Mouse (Mus musculus): Measurements from ENCODE around the gene Myh6. TPM values are rescaled to one million over a fixed set of nuclear protein-coding genes. Genes with fewer than 3 reads are reported as not detected.
"Not testable (repeated sequence)": the region's sequence is repeated elsewhere in the genome, so short reads cannot be mapped to it uniquely, and the experiment has no call there.

The Myh6 gene
- polyA plus RNA-seq, 1 experiment from 2014 or later, result 0.69 TPM

GRCm38 (mm10) chr14:55003878-55004855, 37.4 kb upstream of the Myh6 start:
- H3K36me3 ChIP-seq, result no peaks in the 10 kb centered on the region
- no peaks in the 10 kb centered on the region for H3K27me3 ChIP-seq
- DNase-seq, result no peak
- H3K4me2 ChIP-seq, result no peak overlapping the region
- H3K9me3 ChIP-seq (replicated peaks), result no peaks in the 10 kb centered on the region
- H3K27ac ChIP-seq, result no peak overlapping the region
- no peak overlapping the region for H3K9ac ChIP-seq
- H3K4me3 ChIP-seq (replicated peaks), result no peak overlapping the region
- H3K4me1 ChIP-seq (replicated peaks), result peaks cover 24% of the 10 kb centered on the region
- no peak for ATAC-seq (ENCODE audit: low read depth)
- WGBS (ENCODE audit: insufficient replicate concordance), result 46% methylated on average over 18 of the region's 18 CpGs

GRCm38 (mm10) chr14:55002687-55003120, 36.0 kb upstream of the Myh6 start:
- no peak for ATAC-seq (ENCODE audit: low read depth)
- Histone ChIP-seq H3K36me3 (no peaks in the 10 kb centered on the region), H3K9me3 (replicated peaks) (no peaks in the 10 kb centered on the region), H3K4me3 (replicated peaks) (no peak overlapping the region), H3K4me2 (no peak overlapping the region), H3K9ac (no peak overlapping the region), H3K27ac (no peak overlapping the region), H3K4me1 (replicated peaks) (peaks cover 24% of the 10 kb centered on the region), H3K27me3 (no peaks in the 10 kb centered on the region; the same call in 1 of the 2 replicates)
- no peak for DNase-seq
- 44% methylated on average over 7 of the region's 7 CpGs for WGBS (ENCODE audit: insufficient replicate concordance)

DNA sequence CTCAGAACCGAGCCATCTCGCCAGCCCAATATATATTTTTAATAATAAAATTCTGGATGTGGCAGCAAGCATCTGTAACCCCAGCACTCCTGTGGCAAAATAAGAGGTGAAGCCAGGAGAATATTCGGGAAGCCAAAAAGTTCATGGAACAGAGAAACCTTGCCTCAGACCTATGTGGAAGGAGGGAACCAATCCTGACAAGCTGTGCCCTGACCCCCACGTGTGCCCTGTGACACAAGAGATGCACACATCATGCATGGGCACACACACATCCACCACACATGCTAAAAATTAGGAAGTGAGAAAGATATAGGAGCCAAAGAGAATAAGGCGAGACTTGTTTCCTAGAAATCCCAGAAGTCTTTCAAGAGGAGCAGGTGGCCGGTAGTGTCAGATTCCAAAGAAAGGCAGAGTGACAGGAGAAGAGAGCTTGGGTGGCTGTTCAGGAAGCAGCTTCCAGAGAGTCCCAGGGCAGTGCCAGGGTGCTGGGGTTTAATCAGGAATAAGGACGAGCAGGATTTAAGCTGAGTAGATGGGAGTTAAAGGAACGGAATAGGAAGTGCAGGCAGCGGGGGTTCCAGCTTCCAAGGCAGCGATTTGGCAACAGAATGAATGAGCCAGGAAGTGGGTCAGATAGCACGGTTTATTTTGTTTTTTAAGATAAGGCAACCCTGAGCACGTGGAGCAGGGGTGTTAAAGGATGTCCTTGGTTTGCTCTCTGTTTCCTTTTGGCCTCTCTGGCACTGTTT, 35.4 kb upstream of the Myh6 start:
- no peak overlapping the region for H3K4me3 ChIP-seq (replicated peaks)
- H3K27me3 ChIP-seq, result peaks cover 5% of the 10 kb centered on the region
- no peak overlapping the region for H3K27ac ChIP-seq
- H3K4me1 ChIP-seq (replicated peaks), result peaks cover 24% of the 10 kb centered on the region
- no peak overlapping the region for H3K9ac ChIP-seq
- H3K36me3 ChIP-seq, result no peaks in the 10 kb centered on the region
- no peak for DNase-seq
- ATAC-seq (ENCODE audit: low read depth), result no peak
- no peak overlapping the region for H3K4me2 ChIP-seq
- H3K9me3 ChIP-seq (replicated peaks), result no peaks in the 10 kb centered on the region
- 28% methylated on average over 12 of the region's 12 CpGs for WGBS (ENCODE audit: insufficient replicate concordance)

GRCm38 (mm10) chr14:55001446-55001845, 34.7 kb upstream of the Myh6 start:
- Histone ChIP-seq H3K9me3 (replicated peaks) (no peaks in the 10 kb centered on the region), H3K27ac (no peak overlapping the region), H3K27me3 (peaks cover 6% of the 10 kb centered on the region), H3K4me2 (no peak overlapping the region), H3K4me1 (replicated peaks) (peaks cover 24% of the 10 kb centered on the region), H3K9ac (no peak overlapping the region), H3K4me3 (replicated peaks) (no peak overlapping the region), H3K36me3 (no peaks in the 10 kb centered on the region)
- 80% methylated on average over 2 of the region's 2 CpGs for WGBS (ENCODE audit: insufficient replicate concordance)
- DNase-seq, result no peak
- no peak for ATAC-seq (ENCODE audit: low read depth)

DNA sequence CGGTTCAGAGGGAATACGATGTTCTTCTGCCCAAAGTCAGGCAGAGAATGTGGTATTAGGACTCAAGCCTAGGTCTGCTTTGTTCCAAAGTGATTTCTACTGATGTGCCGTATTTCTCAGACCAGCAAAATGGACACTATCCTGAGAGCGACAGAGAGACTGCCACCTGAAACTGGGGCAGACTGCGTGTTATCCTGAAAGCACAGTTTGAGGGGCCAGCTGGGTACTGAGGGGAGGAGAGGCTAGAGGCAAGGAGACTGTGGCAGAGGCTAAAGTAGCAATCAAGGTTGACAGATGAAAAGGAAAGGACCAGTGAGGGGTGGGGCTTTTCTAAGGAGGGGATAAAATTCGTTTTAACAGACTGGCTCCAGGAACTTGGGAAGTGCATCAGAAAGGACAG, 34.1 kb upstream of the Myh6 start:
- Histone ChIP-seq H3K27me3 (peaks cover 6% of the 10 kb centered on the region), H3K9me3 (replicated peaks) (no peaks in the 10 kb centered on the region), H3K4me3 (replicated peaks) (no peak overlapping the region), H3K4me1 (replicated peaks) (peaks cover 24% of the 10 kb centered on the region), H3K36me3 (no peaks in the 10 kb centered on the region), H3K4me2 (no peak overlapping the region), H3K9ac (no peak overlapping the region), H3K27ac (no peak overlapping the region)
- DNase-seq (no peak), ATAC-seq (ENCODE audit: low read depth) (no peak)
- 64% methylated on average over 6 of the region's 6 CpGs for WGBS (ENCODE audit: insufficient replicate concordance)

GRCm38 (mm10) chr14:54999868-55000267, 33.1 kb upstream of the Myh6 start:
- peaks cover 24% of the 10 kb centered on the region for H3K4me1 ChIP-seq (replicated peaks)
- ATAC-seq (ENCODE audit: low read depth); H3K9ac ChIP-seq; H3K27me3 ChIP-seq; H3K4me2 ChIP-seq; H3K36me3 ChIP-seq; H3K9me3 ChIP-seq (replicated peaks); H3K4me3 ChIP-seq (replicated peaks); H3K27ac ChIP-seq; DNase-seq: not testable (repeated sequence)
- WGBS (ENCODE audit: insufficient replicate concordance), result 75% methylated on average over 5 of the region's 5 CpGs

- H3K9me3 ChIP-seq (replicated peaks), result no peaks in the 10 kb centered on the region
These were observed 32.0 kb upstream of the Myh6 start for GRCm38 (mm10) chr14:54998680-54999079.

DNA sequence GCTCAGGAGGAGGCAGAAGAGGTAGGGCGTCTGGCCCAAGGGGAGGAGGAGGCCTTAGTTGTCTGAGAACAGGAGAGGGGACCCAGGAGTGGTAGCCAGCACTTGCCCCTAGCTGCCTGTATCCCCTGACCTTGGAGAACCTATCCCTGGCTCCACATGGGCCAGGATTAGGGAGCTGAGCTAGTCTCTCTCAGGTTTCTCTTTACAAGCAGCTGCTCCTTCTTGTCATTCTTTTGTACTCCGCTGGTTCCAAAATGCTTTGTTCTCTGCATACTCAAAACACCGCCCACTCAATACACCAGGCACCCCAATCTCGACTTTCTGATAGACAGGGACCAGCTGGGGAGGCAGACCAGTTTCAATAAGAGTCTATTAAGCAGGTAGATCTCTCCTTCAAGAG, 30.6 kb upstream of the Myh6 start:
- ATAC-seq (ENCODE audit: low read depth), result no peak
- Histone ChIP-seq H3K4me2 (no peak overlapping the region), H3K36me3 (no peaks in the 10 kb centered on the region), H3K4me1 (replicated peaks) (peaks cover 2% of the 10 kb centered on the region; the same call in 1 of the 2 replicates), H3K9ac (no peak overlapping the region), H3K4me3 (replicated peaks) (no peak overlapping the region), H3K27me3 (peaks cover 10% of the 10 kb centered on the region), H3K27ac (no peak overlapping the region), H3K9me3 (replicated peaks) (no peaks in the 10 kb centered on the region)
- WGBS (ENCODE audit: insufficient replicate concordance), result 61% methylated on average over 4 of the region's 4 CpGs
- no peak for DNase-seq

More at GRCm38 (mm10) chr14:54998680-54999079, 32.0 kb upstream of the Myh6 start:
- Histone ChIP-seq H3K4me3 (replicated peaks) (no peak overlapping the region), H3K9ac (no peak overlapping the region), H3K4me1 (replicated peaks) (peaks cover 13% of the 10 kb centered on the region), H3K27me3 (peaks cover 10% of the 10 kb centered on the region), H3K27ac (no peak overlapping the region), H3K4me2 (no peak overlapping the region), H3K36me3 (no peaks in the 10 kb centered on the region)
- no peak for ATAC-seq (ENCODE audit: low read depth)
- DNase-seq, result no peak

- no peak for DNase-seq
- no peak overlapping the region for H3K27ac ChIP-seq
- no peak overlapping the region for H3K4me2 ChIP-seq
- H3K9ac ChIP-seq, result no peak overlapping the region
- WGBS (ENCODE audit: insufficient replicate concordance), result 59% methylated on average over 9 of the region's 9 CpGs
- no peaks in the 10 kb centered on the region for H3K36me3 ChIP-seq
- no peaks in the 10 kb centered on the region for H3K4me1 ChIP-seq (replicated peaks)
- no peak for ATAC-seq (ENCODE audit: low read depth)
- peaks cover 10% of the 10 kb centered on the region for H3K27me3 ChIP-seq
- no peaks in the 10 kb centered on the region for H3K9me3 ChIP-seq (replicated peaks)
- H3K4me3 ChIP-seq (replicated peaks), result no peak overlapping the region
These were observed 30.1 kb upstream of the Myh6 start for GRCm38 (mm10) chr14:54996793-54997192.

- H3K4me1 ChIP-seq (replicated peaks), result no peaks in the 10 kb centered on the region
- 52% methylated on average over 14 of the region's 14 CpGs for WGBS (ENCODE audit: insufficient replicate concordance)
These were observed 28.9 kb upstream of the Myh6 start for GRCm38 (mm10) chr14:54995457-54996138.

GRCm38 (mm10) chr14:54994869-54995186, 28.1 kb upstream of the Myh6 start:
- no peaks in the 10 kb centered on the region for H3K4me1 ChIP-seq (replicated peaks)
- H3K9me3 ChIP-seq (replicated peaks), result no peaks in the 10 kb centered on the region
- peaks cover 10% of the 10 kb centered on the region for H3K27me3 ChIP-seq
- H3K4me2 ChIP-seq, result no peak overlapping the region
- ATAC-seq (ENCODE audit: low read depth) (no peak), DNase-seq (no peak)
- no peak overlapping the region for H3K27ac ChIP-seq
- no peak overlapping the region for H3K9ac ChIP-seq
- no peak overlapping the region for H3K4me3 ChIP-seq (replicated peaks)
- no peaks in the 10 kb centered on the region for H3K36me3 ChIP-seq

More at GRCm38 (mm10) chr14:54995457-54996138, 28.9 kb upstream of the Myh6 start:
- no peak for DNase-seq
- peaks cover 10% of the 10 kb centered on the region for H3K27me3 ChIP-seq
- no peak overlapping the region for H3K4me3 ChIP-seq (replicated peaks)
- H3K9me3 ChIP-seq (replicated peaks), result no peaks in the 10 kb centered on the region
- no peaks in the 10 kb centered on the region for H3K36me3 ChIP-seq
- H3K4me2 ChIP-seq, result no peak overlapping the region
- no peak for ATAC-seq (ENCODE audit: low read depth)
- H3K9ac ChIP-seq, result no peak overlapping the region
- no peak overlapping the region for H3K27ac ChIP-seq

Measured in liver, embryonic 13.5 days (tissue).